Mouse (Mus musculus) ES-E14 (cell line): Measurements from ENCODE around the gene Psmc1.

Experiments used
- CHD2 ChIP-seq: IDR thresholded peaks from 2 replicates; pipeline ENCODE4 v1.6.1; 2014; ENCODE audit warnings: mild to moderate bottlenecking, low read depth, low read length, inconsistent platforms
- ZC3H11A ChIP-seq: IDR thresholded peaks from 2 replicates; pipeline ENCODE4 v1.6.1; 2012; ENCODE audit warnings: low read depth, mild to moderate bottlenecking, inconsistent platforms, low read length, borderline replicate concordance
- ZNF384 ChIP-seq: IDR thresholded peaks from 2 replicates; pipeline ENCODE4 v1.6.1; 2012; ENCODE audit warnings: low read depth, low read length, inconsistent platforms

DNA sequence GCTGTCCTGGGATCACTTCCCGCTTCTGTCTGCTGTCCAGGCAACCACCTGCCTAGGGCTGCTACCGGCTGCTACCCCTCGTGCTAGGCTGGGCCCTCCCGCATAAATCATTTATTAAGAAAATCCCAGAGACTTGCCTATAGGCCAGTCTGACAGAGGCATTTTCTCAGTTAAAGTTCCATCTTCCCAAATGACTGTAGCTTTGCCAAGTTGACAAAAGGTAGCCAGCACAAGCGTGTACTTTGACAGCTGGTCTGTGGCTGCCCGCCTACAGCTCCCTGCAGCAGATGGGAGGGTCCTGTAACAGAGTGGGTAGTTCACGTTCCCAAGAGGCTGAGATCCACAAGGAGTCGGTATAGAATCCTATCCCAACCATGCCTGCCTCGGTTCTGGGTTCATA lies 13.5 kb downstream of the Psmc1 start:
- no peak for TF ChIP-seq ZNF384
- no peak for TF ChIP-seq CHD2
- TF ChIP-seq ZC3H11A: no peak
